Mouse (Mus musculus) neural tube, embryonic 11.5 days (tissue): ENCODE measurements around the gene Sae1. TPM values are rescaled to one million over a fixed set of nuclear protein-coding genes. Genes with fewer than 3 reads are reported as not detected.

Experiments
- ATAC-seq: fragments of 200-750 bp; cut with Nextera tagmentation; 2 replicates; pipeline ENCODE4 v1.8.0; 2017; ENCODE audit warnings: moderate number of reproducible peaks, mild to moderate bottlenecking, moderate TSS enrichment, moderate library complexity; ENCODE audit not compliant: insufficient read depth, low FRiP score, low TSS enrichment
- DNase-seq: peaks from one replicate; pipeline ENCODE4 v3.0.0-alpha.2; 2015; ENCODE audit warnings: low spot score
- H3K27ac ChIP-seq: fragments of 300-500 bp; sonication (generic); 2 replicates; pipeline ENCODE4 v1.5.1; 2014; ENCODE audit warnings: low read depth, mild to moderate bottlenecking, low read length
- H3K27me3 ChIP-seq: fragments of 300-500 bp; sonication (generic); 2 replicates; pipeline ENCODE4 v1.6.1; 2014; ENCODE audit warnings: mild to moderate bottlenecking, low read length, mixed read lengths; ENCODE audit not compliant: control insufficient read depth, insufficient read depth
- H3K36me3 ChIP-seq: fragments of 300-500 bp; sonication (generic); 2 replicates; pipeline ENCODE4 v1.6.1; 2014; ENCODE audit warnings: mild to moderate bottlenecking, low read length, moderate library complexity, mixed read lengths; ENCODE audit not compliant: control insufficient read depth, insufficient read depth
- H3K4me1 ChIP-seq: fragments of 300-500 bp; sonication (generic); 2 replicates; pipeline ENCODE4 v1.6.1; 2014; ENCODE audit warnings: low read length, mixed read lengths; ENCODE audit not compliant: control insufficient read depth, insufficient read depth
- H3K4me2 ChIP-seq: fragments of 300-500 bp; sonication (generic); 2 replicates; pipeline ENCODE4 v1.6.1; 2014; ENCODE audit warnings: low read depth, mild to moderate bottlenecking, moderate library complexity
- H3K4me3 ChIP-seq: fragments of 300-500 bp; sonication (generic); 2 replicates; pipeline ENCODE4 v1.5.1; 2014; ENCODE audit warnings: low read depth, low read length
- H3K9ac ChIP-seq: fragments of 300-500 bp; sonication (generic); 2 replicates; pipeline ENCODE4 v1.6.1; 2014; ENCODE audit warnings: mild to moderate bottlenecking, low read length
- H3K9me3 ChIP-seq: fragments of 300-500 bp; sonication (generic); 2 replicates; pipeline ENCODE4 v1.6.1; 2016; ENCODE audit warnings: low read length; ENCODE audit not compliant: control insufficient read depth
- WGBS: fragments of 180-500 bp; shearing (Covaris S2); extraction: QIAGEN DNeasy Blood & Tissue Kit; methylation state at CpG from one replicate; pipeline ENCODE4 v1.1.7; 2014; 5-methylcytosine and 5-hydroxymethylcytosine counted together
- polyA plus RNA-seq: library from polyadenylated mRNA; unstranded; fragments of >200 nt; fragmentation: Nextera tagmentation; extraction: Ambion mirVana; gene quantifications from 2 replicates; pipeline ENCODE4 v1.2.1, GENCODE M21; 2014

Gene Sae1
- polyA plus RNA-seq, 1 experiment from 2014 or later: 394 TPM

GRCm38 (mm10) chr7:16298927-16299326, 88.7 kb downstream of the Sae1 start:
- Histone ChIP-seq H3K27ac (no peak overlapping the region; the same call in 1 of the 2 replicates), H3K4me1 (peaks cover 6% of the 10 kb centered on the region), H3K9ac (peak overlapping the region; percentile 47; the same call in 1 of the 2 replicates), H3K4me2 (peak overlapping the region; percentile 74), H3K4me3 (peak overlapping the region; percentile 34), H3K27me3 (no peaks in the 10 kb centered on the region), H3K9me3 (no peaks in the 10 kb centered on the region), H3K36me3 (no peaks in the 10 kb centered on the region)
- WGBS: 75% methylated on average over 5 of the region's 5 CpGs
- DNase-seq (no peak), ATAC-seq (no peak)

- Histone ChIP-seq H3K36me3 (no peaks in the 10 kb centered on the region), H3K4me1 (peaks cover 6% of the 10 kb centered on the region), H3K27me3 (no peaks in the 10 kb centered on the region), H3K9ac (no peak overlapping the region), H3K9me3 (no peaks in the 10 kb centered on the region), H3K27ac (no peak overlapping the region), H3K4me3 (no peak overlapping the region), H3K4me2 (no peak overlapping the region)
- WGBS: 47% methylated on average over 2 of the region's 2 CpGs
- no peak for DNase-seq
- no peak for ATAC-seq
Measured at GRCm38 (mm10) chr7:16297616-16298015, 90.0 kb downstream of the Sae1 start.

- 2% methylated on average over 21 of the region's 22 CpGs for WGBS
- peak overlapping the region; percentile 42; the same call in 1 of the 2 replicates for H3K9ac ChIP-seq
- H3K9me3 ChIP-seq: no peaks in the 10 kb centered on the region
- H3K36me3 ChIP-seq: no peaks in the 10 kb centered on the region
- H3K27ac ChIP-seq: 0 out of 2 replicates have a peak overlapping the region, but pooled peaks have one; percentile 24
- H3K4me2 ChIP-seq: peak overlapping the region; percentile 51
- H3K4me1 ChIP-seq: peaks cover 6% of the 10 kb centered on the region
- peak overlapping the region; percentile 21 for H3K4me3 ChIP-seq
- peak; percentile 87 for DNase-seq
- ATAC-seq: no peak
- no peaks in the 10 kb centered on the region for H3K27me3 ChIP-seq
Measured at GRCm38 (mm10) chr7:16296766-16297390, 90.7 kb downstream of the Sae1 start.

- H3K4me2 ChIP-seq: no peak overlapping the region; the same call in 1 of the 2 replicates
- no peak for ATAC-seq
Measured at GRCm38 (mm10) chr7:16296146-16296545, 91.5 kb downstream of the Sae1 start.

GRCm38 (mm10) chr7:16295321-16295900, 92.2 kb downstream of the Sae1 start:
- peak overlapping the region; percentile 62 for H3K27ac ChIP-seq
- no peaks in the 10 kb centered on the region for H3K27me3 ChIP-seq
- H3K4me1 ChIP-seq: peaks cover 6% of the 10 kb centered on the region
- peak overlapping the region; percentile 84 for H3K4me2 ChIP-seq
- H3K9me3 ChIP-seq: no peaks in the 10 kb centered on the region
- H3K9ac ChIP-seq: peak overlapping the region; percentile 52
- H3K4me3 ChIP-seq: peak overlapping the region; percentile 35
- peak; percentile 84 for DNase-seq
- peak; percentile 48 for ATAC-seq
- 3% methylated on average over 40 of the region's 41 CpGs for WGBS
- no peaks in the 10 kb centered on the region for H3K36me3 ChIP-seq

More at GRCm38 (mm10) chr7:16296146-16296545, 91.5 kb downstream of the Sae1 start:
- H3K27me3 ChIP-seq: no peaks in the 10 kb centered on the region
- H3K27ac ChIP-seq: no peak overlapping the region
- H3K36me3 ChIP-seq: no peaks in the 10 kb centered on the region
- H3K9ac ChIP-seq: no peak overlapping the region
- 45% methylated on average over 2 of the region's 2 CpGs for WGBS
- no peaks in the 10 kb centered on the region for H3K9me3 ChIP-seq
- H3K4me1 ChIP-seq: peaks cover 6% of the 10 kb centered on the region
- no peak overlapping the region for H3K4me3 ChIP-seq
- no peak for DNase-seq

DNA sequence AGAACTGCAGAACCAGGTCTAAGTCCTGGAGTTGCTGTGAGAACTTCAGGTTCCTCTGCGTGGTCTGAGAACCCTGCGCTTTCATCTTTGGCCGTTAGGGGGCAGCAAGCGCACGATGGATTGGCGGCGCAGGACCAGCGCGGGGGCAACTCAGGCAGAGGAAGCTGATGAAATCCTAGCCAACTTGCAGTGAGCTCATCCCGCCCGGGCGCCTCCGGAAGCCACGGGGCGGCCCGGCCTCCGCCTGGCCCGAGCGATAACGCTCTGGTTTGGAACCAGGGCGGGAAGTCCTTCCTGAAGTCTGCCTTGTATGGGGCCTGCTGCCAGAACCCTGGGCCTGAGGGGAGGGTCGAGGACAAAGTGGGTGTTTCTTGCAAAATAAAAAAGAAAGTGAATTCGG, 92.8 kb downstream of the Sae1 start:
- WGBS: under 1% methylated on average over 23 of the region's 23 CpGs
- H3K4me3 ChIP-seq: peak overlapping the region; percentile 35
- H3K9me3 ChIP-seq: no peaks in the 10 kb centered on the region
- DNase-seq: peak; percentile 94
- peak overlapping the region; percentile 62 for H3K27ac ChIP-seq
- H3K4me1 ChIP-seq: peaks cover 6% of the 10 kb centered on the region
- peak overlapping the region; percentile 84 for H3K4me2 ChIP-seq
- H3K9ac ChIP-seq: peak overlapping the region; percentile 52
- no peaks in the 10 kb centered on the region for H3K36me3 ChIP-seq
- peak; percentile 64 for ATAC-seq
- no peaks in the 10 kb centered on the region for H3K27me3 ChIP-seq

GRCm38 (mm10) chr7:16294346-16294745, 93.3 kb downstream of the Sae1 start:
- Histone ChIP-seq H3K36me3 (no peaks in the 10 kb centered on the region), H3K4me3 (no peak overlapping the region), H3K4me2 (0 out of 2 replicates have a peak overlapping the region, but pooled peaks have one; percentile 84), H3K27me3 (no peaks in the 10 kb centered on the region), H3K9ac (no peak overlapping the region), H3K9me3 (no peaks in the 10 kb centered on the region), H3K27ac (no peak overlapping the region; the same call in 1 of the 2 replicates), H3K4me1 (peaks cover 6% of the 10 kb centered on the region)
- 30% methylated on average over 4 of the region's 4 CpGs for WGBS
- DNase-seq (peak; percentile 49), ATAC-seq (peak; percentile 6; the same call in 1 of the 2 replicates)

DNA sequence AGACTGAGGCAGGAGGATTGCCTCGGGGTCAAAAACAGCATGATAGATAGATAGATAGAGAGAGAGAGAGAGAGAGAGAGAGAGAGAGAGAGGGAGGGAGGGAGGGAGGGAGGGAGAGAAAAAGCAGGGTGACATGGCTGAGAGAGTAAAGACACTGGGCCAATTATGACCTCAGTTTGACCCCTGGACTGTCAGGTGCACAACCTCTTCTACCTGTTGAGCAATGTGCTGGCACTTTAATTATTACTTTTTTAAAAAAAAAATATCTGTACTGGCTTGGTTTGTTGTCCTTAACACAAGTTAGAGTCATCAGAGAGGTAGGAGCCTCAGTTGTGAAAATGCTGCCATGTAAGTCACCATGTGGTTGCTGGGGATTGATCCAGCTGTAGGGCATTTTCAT, 99.8 kb downstream of the Sae1 start:
- no peak for DNase-seq
- no peaks in the 10 kb centered on the region for H3K36me3 ChIP-seq
- H3K4me3 ChIP-seq: no peak overlapping the region
- H3K27me3 ChIP-seq: no peaks in the 10 kb centered on the region
- H3K9me3 ChIP-seq: no peaks in the 10 kb centered on the region
- no peak for ATAC-seq
- WGBS: 77% methylated on average over 1 of the region's 1 CpGs
- no peak overlapping the region for H3K4me2 ChIP-seq
- H3K4me1 ChIP-seq: no peaks in the 10 kb centered on the region; the same call in 1 of the 2 replicates
- no peak overlapping the region for H3K27ac ChIP-seq
- no peak overlapping the region for H3K9ac ChIP-seq
